Mouse (Mus musculus) c-Kit-positive CD71-negative TER-119-negative erythroid progenitor cells, embryonic 14.5 days (primary cell): ENCODE measurements around the gene Smco4.
"Not testable (repeated sequence)": the region's sequence is repeated elsewhere in the genome, so short reads cannot be mapped to it uniquely, and the experiment has no call there.

Source experiments
- DNase-seq: peaks from one replicate; pipeline ENCODE4 v3.0.0-alpha.2; 2013; ENCODE audit warnings: low read depth

Smco4 gene

DNA sequence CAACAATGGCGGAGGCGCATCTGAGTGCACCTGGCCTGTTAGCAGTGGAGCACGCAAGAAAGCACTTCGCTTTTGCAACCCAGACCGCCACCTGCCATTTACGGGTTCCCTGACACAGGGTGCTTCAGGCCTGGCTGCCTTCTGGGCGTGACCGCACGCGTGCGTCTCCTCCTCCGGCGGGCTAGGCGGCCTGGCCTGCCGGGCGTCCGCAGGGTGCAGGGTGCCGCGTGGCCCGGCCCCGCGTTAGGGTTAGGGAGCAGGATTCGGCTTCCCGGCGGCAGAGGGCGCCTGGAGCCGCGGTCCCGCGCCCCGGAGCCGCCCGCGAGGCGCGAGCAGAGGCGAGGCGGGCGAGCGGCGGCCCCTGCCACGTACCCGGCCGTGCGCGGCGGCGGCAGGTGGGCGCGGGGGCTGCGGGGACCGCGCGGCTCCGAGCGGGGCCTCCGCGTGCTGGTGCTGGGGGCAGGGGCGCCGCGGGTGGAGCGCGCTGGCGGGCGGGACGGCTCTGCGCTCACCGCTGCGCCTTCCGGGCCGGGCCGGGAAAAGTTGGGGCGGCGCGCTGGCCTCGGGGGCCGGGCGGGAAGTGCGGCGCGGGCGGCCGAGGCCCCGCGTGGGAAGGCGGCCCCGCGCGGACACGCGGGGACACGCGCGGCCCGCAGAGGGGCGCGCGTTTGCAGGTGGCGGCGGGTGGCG is at the start of gene Smco4:
Smco4 (plus strand) TSS at position 198 of the 690 bp plus-strand sequence.
- peak; percentile 46 for DNase-seq

GRCm38 (mm10) chr9:15447397-15447796 is 45.8 kb upstream of the Smco4 start:
- no peak for DNase-seq

- no peak for DNase-seq
These were observed 42.3 kb upstream of the Smco4 start for GRCm38 (mm10) chr9:15450921-15451320.

DNA sequence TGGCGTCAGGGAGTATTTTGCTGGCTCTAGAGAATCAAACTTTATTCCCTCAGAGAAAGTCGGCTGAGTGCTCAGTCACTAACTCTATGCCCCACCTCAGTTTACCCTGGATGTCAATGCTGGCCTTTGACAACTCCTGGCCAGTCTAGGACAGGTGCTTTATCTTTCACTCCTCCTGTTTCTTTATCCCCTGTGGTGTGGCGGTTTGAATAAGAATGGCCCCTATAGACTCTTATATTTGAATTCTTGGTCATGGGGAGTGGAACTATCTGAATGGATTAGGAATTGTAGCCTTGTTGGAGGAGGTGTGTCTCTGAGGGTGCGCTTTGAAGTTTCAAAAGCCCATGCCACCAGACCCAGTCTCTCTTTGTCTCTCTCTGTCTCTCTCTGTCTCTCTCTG is 21.0 kb upstream of the Smco4 start:
- DNase-seq, result no peak

GRCm38 (mm10) chr9:15473206-15473605 is 20.0 kb upstream of the Smco4 start:
- DNase-seq, result no peak

GRCm38 (mm10) chr9:15477556-15477955 is 15.7 kb upstream of the Smco4 start:
- DNase-seq, result no peak

DNA sequence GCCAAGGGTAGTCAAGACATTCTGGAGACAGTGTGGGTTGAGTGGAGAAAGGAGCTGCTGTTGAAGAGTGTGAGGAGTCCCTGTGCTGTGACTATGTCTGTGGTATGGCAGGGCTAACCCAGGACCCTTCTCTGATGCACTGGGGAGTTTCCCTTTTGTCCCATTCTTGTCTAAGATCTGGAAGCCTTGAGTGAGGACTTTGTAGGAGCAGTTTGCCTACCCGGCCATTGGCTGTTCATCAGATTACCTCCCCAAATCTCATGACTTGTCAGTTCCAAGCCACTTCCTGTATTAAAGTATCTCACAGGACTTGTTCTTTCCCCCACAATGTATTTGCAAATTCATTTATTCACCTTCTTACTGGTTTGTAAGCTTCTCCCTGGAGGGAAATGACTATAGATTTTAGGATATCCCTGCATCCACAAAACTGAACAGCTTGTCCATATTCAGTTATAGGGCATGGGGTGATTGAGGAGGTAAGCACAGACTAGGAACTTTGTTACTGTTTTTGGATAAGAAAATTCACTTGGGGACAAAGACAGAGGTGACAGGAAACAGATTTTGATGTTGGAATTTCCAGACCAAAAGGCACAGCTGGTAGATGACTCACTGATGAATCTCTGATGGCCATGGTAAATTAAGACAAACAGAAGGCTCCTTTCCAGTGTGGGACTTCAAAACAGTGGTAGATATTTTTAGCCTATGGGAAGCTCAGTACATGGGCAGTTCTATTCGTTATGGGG is 5.4 kb upstream of the Smco4 start:
- DNase-seq, result no peak

DNA sequence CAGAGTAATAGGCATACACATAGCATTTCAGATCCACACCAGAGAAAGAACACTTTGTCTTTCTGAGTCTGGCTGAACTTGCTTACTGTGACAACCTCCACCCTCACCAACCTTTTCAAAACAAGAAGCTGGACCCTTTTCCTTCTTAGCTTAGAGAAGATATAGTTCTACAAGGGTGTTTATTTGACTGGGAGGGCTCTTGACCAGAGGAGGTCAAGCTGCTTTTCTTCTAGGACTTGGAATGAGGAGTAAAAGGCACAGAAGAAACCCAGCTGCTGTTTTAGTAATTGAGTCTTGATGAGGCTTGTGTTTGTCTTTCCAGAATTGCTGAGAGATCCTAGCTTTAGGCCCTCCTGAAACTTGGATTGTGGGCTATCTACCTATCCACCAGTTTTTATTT is 3.9 kb upstream of the Smco4 start:
- DNase-seq, result no peak

- no peak for DNase-seq
These were observed 2.7 kb upstream of the Smco4 start for GRCm38 (mm10) chr9:15490331-15491100.

GRCm38 (mm10) chr9:15491686-15492085 is 1.5 kb upstream of the Smco4 start:
- no peak for DNase-seq

GRCm38 (mm10) chr9:15492401-15492800 is 831 bp upstream of the Smco4 start:
- no peak for DNase-seq

GRCm38 (mm10) chr9:15493925-15494558 is 810 bp downstream of the Smco4 start:
- DNase-seq, result peak; percentile 36

DNA sequence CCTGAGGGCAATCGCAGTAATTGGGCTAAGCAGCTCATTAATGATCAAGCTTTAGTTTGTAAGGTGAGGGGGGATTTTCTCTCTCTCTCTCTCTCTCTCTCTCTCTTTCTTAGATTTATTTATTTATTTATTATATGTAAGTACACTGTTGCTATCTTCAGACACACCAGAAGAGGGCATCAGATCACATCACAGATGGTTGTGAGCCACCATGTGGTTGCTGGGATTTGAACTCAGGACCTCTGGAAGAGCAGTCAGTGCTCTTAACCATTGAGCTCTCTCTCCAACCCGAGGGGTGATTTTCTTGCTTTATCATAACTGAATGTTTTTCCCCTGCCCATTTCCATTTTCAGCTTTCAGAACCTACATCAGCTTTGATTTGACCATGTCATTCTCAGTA is 2.0 kb downstream of the Smco4 start:
- DNase-seq, result not testable (repeated sequence)

DNA sequence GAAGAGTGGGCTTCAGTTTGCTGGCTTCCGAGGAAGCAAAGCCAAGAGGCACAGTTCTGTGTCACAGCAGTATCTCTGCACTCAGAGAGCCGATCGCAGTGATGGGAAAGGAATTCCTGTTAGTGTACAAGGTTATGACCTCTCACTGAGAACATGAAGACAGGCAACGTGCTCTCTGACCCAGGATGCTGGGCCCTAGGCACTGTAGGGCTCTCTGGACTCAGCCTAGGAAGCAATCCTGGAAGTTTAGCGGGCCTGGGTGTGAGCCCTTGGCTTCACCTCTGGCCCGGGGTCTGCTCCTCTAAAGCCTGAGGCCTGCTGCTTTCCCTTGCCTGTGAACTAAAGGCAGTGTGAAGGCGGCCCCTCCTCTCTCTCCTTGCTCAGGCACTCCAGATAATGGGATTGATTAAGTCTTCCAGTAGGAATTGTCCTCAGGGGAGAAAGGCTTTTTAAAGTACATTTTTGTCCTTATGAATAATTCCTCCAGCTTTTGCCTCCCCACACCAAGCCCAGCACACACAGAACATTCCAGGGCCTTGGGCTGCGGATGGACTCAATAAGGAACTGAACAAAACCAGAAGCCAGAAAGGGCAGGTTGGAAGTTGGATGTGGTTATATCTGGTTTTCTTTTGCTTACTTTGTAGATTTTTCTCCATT is 2.8 kb downstream of the Smco4 start:
- DNase-seq, result no peak

- no peak for DNase-seq
These were observed 6.8 kb downstream of the Smco4 start for GRCm38 (mm10) chr9:15500025-15500424.

- no peak for DNase-seq
These were observed 8.4 kb downstream of the Smco4 start for GRCm38 (mm10) chr9:15501319-15502256.

GRCm38 (mm10) chr9:15502476-15502875 is 9.2 kb downstream of the Smco4 start:
- no peak for DNase-seq

DNA sequence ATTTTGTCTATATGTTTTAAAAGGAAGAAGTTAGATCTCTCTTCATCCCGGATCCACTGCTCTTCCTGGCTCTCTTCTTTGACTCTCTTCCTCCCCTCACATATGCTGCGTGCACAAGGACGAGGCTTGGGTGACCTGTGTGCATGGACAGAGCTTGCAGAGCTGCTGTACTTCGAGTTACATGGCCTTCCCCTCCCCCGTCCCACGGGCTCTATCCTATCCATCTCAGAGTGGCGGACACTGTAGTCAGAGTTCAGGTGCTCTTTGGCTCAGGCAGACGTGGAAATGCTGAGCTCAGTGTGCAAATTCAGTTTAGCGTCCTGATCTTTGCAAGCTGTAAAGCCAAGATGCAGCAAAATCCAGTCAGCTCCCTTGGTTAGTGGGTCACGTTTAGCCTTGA is 10.1 kb downstream of the Smco4 start:
- no peak for DNase-seq

DNA sequence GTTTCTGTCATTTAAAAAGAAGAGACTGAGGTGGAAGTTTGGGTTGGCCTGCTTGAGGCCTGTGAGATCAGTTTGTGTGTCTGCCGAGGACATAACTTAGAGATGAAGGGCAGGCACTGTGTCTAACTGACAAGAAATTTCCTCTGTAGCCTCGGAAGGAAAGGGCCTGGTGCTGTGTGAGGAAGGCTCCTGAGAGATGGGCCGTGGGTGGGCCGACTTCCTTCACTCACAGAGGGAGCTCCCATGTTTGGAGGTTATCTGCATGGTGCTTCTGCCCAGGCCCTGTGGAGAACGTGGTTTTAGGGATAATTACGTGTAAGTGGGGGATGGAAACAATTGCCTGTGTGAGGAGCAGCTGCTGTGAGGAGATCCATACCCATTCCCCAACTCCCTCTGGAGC is 10.6 kb downstream of the Smco4 start:
- DNase-seq, result no peak

DNA sequence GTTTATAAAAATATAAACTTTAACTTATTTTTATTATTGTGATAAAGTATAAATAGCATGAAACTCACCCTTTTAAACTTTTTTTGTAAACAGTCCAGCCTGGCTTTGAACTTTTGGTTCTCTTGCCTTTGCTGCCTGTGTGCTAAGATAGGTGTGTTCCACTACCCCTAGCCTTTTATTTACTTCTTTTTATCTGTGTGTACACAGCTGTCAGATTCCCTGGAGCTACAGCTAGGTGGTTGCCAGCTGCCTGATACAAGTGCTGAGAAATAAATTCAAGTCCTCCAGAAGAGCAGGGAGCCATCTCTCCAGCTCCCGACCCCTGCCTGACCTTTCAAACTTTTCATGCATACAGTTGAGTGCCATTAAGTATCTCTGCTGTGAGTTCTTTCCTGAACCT is 12.1 kb downstream of the Smco4 start:
- no peak for DNase-seq

DNA sequence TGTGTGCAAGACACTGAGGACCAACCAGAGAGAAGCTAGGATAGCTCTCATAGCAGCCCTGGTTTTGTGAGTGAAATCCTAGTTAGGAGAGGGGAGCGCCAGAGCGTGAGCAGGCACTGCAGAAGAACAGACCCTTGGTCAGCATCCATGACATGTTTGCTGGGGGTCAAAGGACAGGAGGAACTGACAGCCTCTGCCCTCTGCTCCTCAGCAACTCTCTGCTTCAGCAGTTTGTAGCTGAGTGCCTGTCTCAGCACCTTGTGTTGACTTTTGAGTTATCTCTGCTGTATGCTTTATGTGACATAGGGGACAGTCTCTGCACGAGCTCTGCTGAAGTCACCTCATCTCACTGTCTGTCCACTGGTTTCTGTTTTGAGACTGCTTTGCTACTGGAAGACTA is 13.6 kb downstream of the Smco4 start:
- no peak for DNase-seq
